32 mouse cellular contexts compared by ENCODE assay signal in the genomic region with DNA sequence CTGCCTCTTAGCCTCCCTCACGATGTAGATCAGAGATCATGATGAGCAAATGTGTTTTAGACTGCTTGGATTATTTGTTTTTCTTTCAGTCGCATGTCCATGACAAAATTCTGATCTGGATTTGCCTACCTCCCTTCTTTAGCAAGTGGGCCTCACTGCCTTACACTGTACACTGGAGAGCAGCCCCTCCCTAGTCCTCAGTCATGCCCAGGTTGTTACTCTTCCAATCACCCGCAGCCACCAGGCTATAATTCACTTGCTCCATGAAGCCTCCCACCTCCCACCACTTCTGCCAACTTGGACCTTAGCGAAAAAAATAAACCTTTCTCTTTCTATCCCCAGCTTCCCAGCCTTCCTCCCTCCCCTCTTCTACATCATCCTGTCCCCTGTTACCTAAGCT.
"Had no signal": no experiment of that assay in that cellular context is flagged by ENCODE, and none has a peak within 500 bp of the region (broad histone marks: within the 10 kb centered on the region; RNA-seq: fewer than 3 reads in every experiment).

No protein-coding gene starts in this region.

- DNase-seq: heart, adult 18-20 months; heart, adult 2 months; heart, postnatal 10 days; heart, postnatal 14 days; heart, postnatal 36 days; heart, postnatal 4 days; kidney, adult 11 months; kidney, adult 18-20 months; kidney, adult 2 months; kidney, postnatal 14 days; kidney, postnatal 36 days; kidney, postnatal 4 days; layer of hippocampus, adult 9-11 months; layer of hippocampus, postnatal 36 days had no signal

- H3K27ac ChIP-seq: heart, adult 2 months; heart, embryonic 10.5 days; heart, embryonic 13.5 days; heart, embryonic 15.5 days; hindbrain, embryonic 10.5 days; hindbrain, embryonic 12.5 days; hindbrain, embryonic 13.5 days; hindbrain, embryonic 14.5 days; hindbrain, embryonic 15.5 days; hindbrain, postnatal 0 days; intestine, embryonic 15.5 days; layer of hippocampus, adult 2 months; left cerebral cortex, adult 2 months had no signal

- H3K4me2 ChIP-seq: heart, embryonic 11.5 days; heart, embryonic 12.5 days; heart, embryonic 13.5 days; heart, embryonic 15.5 days; hindbrain, embryonic 12.5 days; hindbrain, embryonic 13.5 days; hindbrain, embryonic 14.5 days; hindbrain, embryonic 15.5 days; intestine, embryonic 15.5 days had no signal

- H3K4me3 ChIP-seq: heart, adult 2 months; heart, embryonic 10.5 days; heart, embryonic 12.5 days; heart, embryonic 13.5 days; heart, embryonic 15.5 days; hindbrain, embryonic 10.5 days; hindbrain, embryonic 12.5 days; hindbrain, embryonic 13.5 days; hindbrain, embryonic 15.5 days; intestine, embryonic 15.5 days; layer of hippocampus, adult 2 months; left cerebral cortex, adult 2 months had no signal

- H3K27me3 ChIP-seq: heart, embryonic 12.5 days; heart, embryonic 13.5 days; heart, embryonic 15.5 days; hindbrain, embryonic 12.5 days; hindbrain, embryonic 13.5 days; hindbrain, embryonic 15.5 days; intestine, embryonic 15.5 days had no signal

- ATAC-seq: hindbrain, embryonic 16.5 days; hindbrain, postnatal 0 days; inflammation-experienced regulatory T-cells, adult 6 months; intestine, embryonic 15.5 days; intestine, embryonic 16.5 days; intestine, postnatal 0 days had no signal

- H3K9me3 ChIP-seq: heart, embryonic 10.5 days; heart, embryonic 13.5 days; heart, embryonic 15.5 days; hindbrain, embryonic 10.5 days; hindbrain, embryonic 12.5 days; hindbrain, embryonic 15.5 days; intestine, embryonic 15.5 days had no signal

- H3K36me3 ChIP-seq: heart, embryonic 10.5 days; heart, embryonic 12.5 days; heart, embryonic 13.5 days; heart, embryonic 15.5 days; hindbrain, embryonic 10.5 days; hindbrain, embryonic 12.5 days; hindbrain, embryonic 13.5 days; hindbrain, embryonic 15.5 days; intestine, embryonic 15.5 days had no signal

- H3K9ac ChIP-seq: heart, embryonic 12.5 days; heart, embryonic 13.5 days; heart, embryonic 15.5 days; hindbrain, embryonic 12.5 days; hindbrain, embryonic 13.5 days; hindbrain, embryonic 14.5 days; hindbrain, embryonic 15.5 days; intestine, embryonic 15.5 days had no signal

- H3K4me1 ChIP-seq: heart, embryonic 10.5 days; heart, embryonic 12.5 days; heart, embryonic 13.5 days; heart, embryonic 15.5 days; hindbrain, embryonic 10.5 days; intestine, embryonic 15.5 days had no signal
